Mouse (Mus musculus): ENCODE results near the gene Lig1. TPM values are rescaled to one million over a fixed set of nuclear protein-coding genes. Genes with fewer than 3 reads are reported as not detected.

Lig1 gene
- polyA plus RNA-seq, 1 experiment from 2014 or later = 113 TPM

GRCm38 (mm10) chr7:13314095-13314597 lies 37.1 kb downstream of the Lig1 start:
- H3K9ac ChIP-seq = no peak overlapping the region
- no peak overlapping the region for H3K4me2 ChIP-seq
- H3K36me3 ChIP-seq = peaks cover 39% of the 10 kb centered on the region
- H3K4me1 ChIP-seq = no peaks in the 10 kb centered on the region
- no peaks in the 10 kb centered on the region for H3K27me3 ChIP-seq
- WGBS = 63% methylated on average over 5 of the region's 5 CpGs
- no peak for ATAC-seq (ENCODE audit: borderline replicate concordance, extremely low read depth, low FRiP score, low TSS enrichment)
- no peak overlapping the region for H3K4me3 ChIP-seq
- no peak overlapping the region for H3K27ac ChIP-seq
- no peaks in the 10 kb centered on the region for H3K9me3 ChIP-seq

- no peak overlapping the region for H3K4me2 ChIP-seq
- ATAC-seq (ENCODE audit: borderline replicate concordance, extremely low read depth, low FRiP score, low TSS enrichment) = no peak
- no peak overlapping the region for H3K4me3 ChIP-seq
- H3K9me3 ChIP-seq = no peaks in the 10 kb centered on the region
- no peaks in the 10 kb centered on the region for H3K27me3 ChIP-seq
- H3K27ac ChIP-seq = no peak overlapping the region
- 78% methylated on average over 3 of the region's 3 CpGs for WGBS
- no peaks in the 10 kb centered on the region for H3K4me1 ChIP-seq
- no peaks in the 10 kb centered on the region for H3K36me3 ChIP-seq
- H3K9ac ChIP-seq = no peak overlapping the region
Measured at GRCm38 (mm10) chr7:13321424-13321823, 44.3 kb downstream of the Lig1 start.

- ATAC-seq (ENCODE audit: borderline replicate concordance, extremely low read depth, low FRiP score, low TSS enrichment) = no peak
- Histone ChIP-seq H3K27me3 (no peaks in the 10 kb centered on the region), H3K4me3 (no peak within 1 kb of the TSS), H3K36me3 (no peaks in the 10 kb centered on the region), H3K4me1 (no peaks in the 10 kb centered on the region), H3K9me3 (no peaks in the 10 kb centered on the region), H3K4me2 (no peak within 1 kb of the TSS), H3K27ac (no peak within 1 kb of the TSS), H3K9ac (no peak within 1 kb of the TSS)
- 61% methylated on average over 2 of the region's 2 CpGs for WGBS
Measured at GRCm38 (mm10) chr7:13324316-13324715, 47.2 kb downstream of the Lig1 start, which contains the start of gene Pla2g4c. Gene Pla2g4c, plus strand, starts transcription at chr7:13324655.

GRCm38 (mm10) chr7:13330575-13330974 lies 53.5 kb downstream of the Lig1 start:
- Histone ChIP-seq H3K27me3 (no peaks in the 10 kb centered on the region), H3K9me3 (no peaks in the 10 kb centered on the region), H3K27ac (no peak overlapping the region), H3K4me2 (no peak overlapping the region), H3K4me1 (no peaks in the 10 kb centered on the region), H3K9ac (no peak overlapping the region), H3K36me3 (no peaks in the 10 kb centered on the region), H3K4me3 (no peak overlapping the region)
- WGBS = 92% methylated on average over 2 of the region's 2 CpGs
- ATAC-seq (ENCODE audit: borderline replicate concordance, extremely low read depth, low FRiP score, low TSS enrichment) = no peak

GRCm38 (mm10) chr7:13355943-13356342 lies 78.9 kb downstream of the Lig1 start:
- ATAC-seq (ENCODE audit: borderline replicate concordance, extremely low read depth, low FRiP score, low TSS enrichment) = no peak
- Histone ChIP-seq H3K36me3 (peaks cover 28% of the 10 kb centered on the region), H3K27me3 (no peaks in the 10 kb centered on the region), H3K4me3 (no peak overlapping the region), H3K4me2 (no peak overlapping the region), H3K9me3 (no peaks in the 10 kb centered on the region), H3K27ac (no peak overlapping the region), H3K9ac (no peak overlapping the region), H3K4me1 (no peaks in the 10 kb centered on the region)

Other genes starting within 250 kb of the Lig1 start
- 138 and 140 TPM in 2 replicates for gene Chmp2a, start 242.5 kb upstream of the Lig1 start, polyA plus RNA-seq (2015; fragmentation: Nextera tagmentation; extraction: Ambion mirVana)
- gene Ube2m, start 239.0 kb upstream of the Lig1 start, polyA plus RNA-seq (2015; fragmentation: Nextera tagmentation; extraction: Ambion mirVana) = 114 and 122 TPM in 2 replicates
- gene Mzf1, start 222.5 kb upstream of the Lig1 start, polyA plus RNA-seq (2015; fragmentation: Nextera tagmentation; extraction: Ambion mirVana) = 2.9 and 3.1 TPM in 2 replicates
- not detected in 2 replicates for gene Vmn1r85, start 182.1 kb upstream of the Lig1 start, polyA plus RNA-seq (2015; fragmentation: Nextera tagmentation; extraction: Ambion mirVana)
- not detected in 2 replicates for gene Vmn1r86, start 157.4 kb upstream of the Lig1 start, polyA plus RNA-seq (2015; fragmentation: Nextera tagmentation; extraction: Ambion mirVana)
- not detected in 2 replicates for gene Vmn1r87, start 137.1 kb upstream of the Lig1 start, polyA plus RNA-seq (2015; fragmentation: Nextera tagmentation; extraction: Ambion mirVana)
- not detected in 2 replicates for gene Vmn1r88, start 117.7 kb upstream of the Lig1 start, polyA plus RNA-seq (2015; fragmentation: Nextera tagmentation; extraction: Ambion mirVana)
- not detected in 2 replicates for gene Vmn1r89, start 64.3 kb upstream of the Lig1 start, polyA plus RNA-seq (2015; fragmentation: Nextera tagmentation; extraction: Ambion mirVana)
- 8.5 and 10.0 TPM in 2 replicates for gene Zswim9, start 1.4 kb downstream of the Lig1 start, polyA plus RNA-seq (2015; fragmentation: Nextera tagmentation; extraction: Ambion mirVana)
- gene Pla2g4c, start 47.4 kb downstream of the Lig1 start, polyA plus RNA-seq (2015; fragmentation: Nextera tagmentation; extraction: Ambion mirVana) = 1.3 and 1.4 TPM in 2 replicates
- not detected in 2 replicates for gene Cabp5, start 120.8 kb downstream of the Lig1 start, polyA plus RNA-seq (2015; fragmentation: Nextera tagmentation; extraction: Ambion mirVana)
- not detected in 2 replicates for gene Bsph1, start 173.6 kb downstream of the Lig1 start, polyA plus RNA-seq (2015; fragmentation: Nextera tagmentation; extraction: Ambion mirVana)

Measured in lung, embryonic 15.5 days (tissue).